Mouse (Mus musculus) c-Kit-negative CD71-positive TER-119-positive erythroid progenitor cells, embryonic 14.5 days (primary cell): ENCODE results near the gene Sez6l.
A peak's percentile ranks its signal among the peaks of the same experiment; 100 is the strongest.

Experiments used
- DNase-seq: peaks from one replicate; pipeline ENCODE4 v3.0.0-alpha.2; 2013; ENCODE audit warnings: low read depth, low spot score

The Sez6l gene

GRCm38 (mm10) chr5:112391002-112391401, 186.0 kb downstream of the Sez6l start:
- DNase-seq, result no peak

DNA sequence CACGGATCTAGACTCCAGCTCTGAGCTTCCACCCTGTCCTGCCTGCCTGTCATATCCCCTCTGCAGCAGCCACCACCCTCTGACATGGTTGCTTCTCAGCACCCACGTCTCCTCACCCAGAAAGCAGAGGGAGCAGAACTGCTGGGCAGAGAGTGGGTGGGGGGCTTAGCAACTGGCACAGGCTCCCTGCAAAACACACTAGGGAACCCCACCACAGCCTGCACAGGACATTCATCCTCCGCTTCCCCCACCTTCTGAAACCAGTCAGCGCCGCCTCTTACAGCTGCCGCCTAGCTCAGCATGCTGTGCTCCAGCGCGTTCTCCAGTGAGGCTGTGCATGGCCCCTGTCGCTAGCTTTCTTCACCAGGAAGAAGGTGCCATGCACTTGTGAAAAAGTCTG, 187.6 kb downstream of the Sez6l start:
- DNase-seq, result no peak

GRCm38 (mm10) chr5:112385973-112386372, 191.0 kb downstream of the Sez6l start:
- peak; percentile 35 for DNase-seq

GRCm38 (mm10) chr5:112384805-112385472, 192.0 kb downstream of the Sez6l start:
- no peak for DNase-seq

- no peak for DNase-seq
Measured at GRCm38 (mm10) chr5:112382641-112383330, 194.2 kb downstream of the Sez6l start.

- DNase-seq, result no peak
Measured at GRCm38 (mm10) chr5:112382042-112382441, 194.9 kb downstream of the Sez6l start.

DNA sequence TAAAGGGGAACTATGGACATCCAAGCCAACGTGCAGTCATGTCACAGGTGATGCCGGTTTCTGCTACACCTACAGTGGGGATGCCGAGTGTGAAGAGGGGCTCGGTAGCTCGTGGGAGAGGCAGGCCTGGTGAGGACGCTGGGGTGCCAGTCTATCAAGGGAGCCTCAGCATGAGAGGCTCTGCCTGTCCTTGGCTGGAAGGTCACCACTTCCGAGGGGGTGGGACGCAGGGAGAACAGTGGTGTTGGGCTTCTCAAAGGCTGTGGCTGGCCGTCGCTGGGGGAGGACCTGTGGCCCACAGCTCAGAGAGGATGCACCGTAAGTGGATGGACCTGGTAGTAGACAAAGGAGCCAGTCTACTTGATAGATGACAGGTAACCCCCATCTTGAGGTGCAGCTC, 195.8 kb downstream of the Sez6l start:
- DNase-seq, result no peak

GRCm38 (mm10) chr5:112378716-112379115, 198.3 kb downstream of the Sez6l start:
- no peak for DNase-seq

- no peak for DNase-seq
Measured at GRCm38 (mm10) chr5:112377380-112377779, 199.6 kb downstream of the Sez6l start.

- DNase-seq, result no peak
Measured at GRCm38 (mm10) chr5:112376111-112376510, 200.9 kb downstream of the Sez6l start.

DNA sequence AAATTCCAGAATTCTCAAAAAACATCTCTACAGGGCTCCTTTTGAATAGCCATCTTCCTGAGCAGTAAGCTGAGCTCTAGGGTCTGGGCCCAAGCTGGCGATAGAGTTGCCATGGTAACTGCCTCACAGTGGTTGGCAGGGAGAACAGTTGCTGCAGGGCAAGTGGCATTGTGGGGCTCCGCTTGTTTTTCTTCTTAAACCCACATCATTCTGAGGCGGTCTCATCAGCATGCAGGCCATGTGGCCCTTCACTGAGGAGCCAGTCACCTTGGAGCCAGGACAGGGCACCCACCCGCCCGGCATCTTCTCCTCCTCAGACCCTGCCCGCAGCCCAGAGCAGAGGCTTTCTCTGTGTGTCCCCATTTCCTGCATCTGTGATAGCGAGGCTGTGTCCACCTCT, 205.1 kb downstream of the Sez6l start:
- no peak for DNase-seq

DNA sequence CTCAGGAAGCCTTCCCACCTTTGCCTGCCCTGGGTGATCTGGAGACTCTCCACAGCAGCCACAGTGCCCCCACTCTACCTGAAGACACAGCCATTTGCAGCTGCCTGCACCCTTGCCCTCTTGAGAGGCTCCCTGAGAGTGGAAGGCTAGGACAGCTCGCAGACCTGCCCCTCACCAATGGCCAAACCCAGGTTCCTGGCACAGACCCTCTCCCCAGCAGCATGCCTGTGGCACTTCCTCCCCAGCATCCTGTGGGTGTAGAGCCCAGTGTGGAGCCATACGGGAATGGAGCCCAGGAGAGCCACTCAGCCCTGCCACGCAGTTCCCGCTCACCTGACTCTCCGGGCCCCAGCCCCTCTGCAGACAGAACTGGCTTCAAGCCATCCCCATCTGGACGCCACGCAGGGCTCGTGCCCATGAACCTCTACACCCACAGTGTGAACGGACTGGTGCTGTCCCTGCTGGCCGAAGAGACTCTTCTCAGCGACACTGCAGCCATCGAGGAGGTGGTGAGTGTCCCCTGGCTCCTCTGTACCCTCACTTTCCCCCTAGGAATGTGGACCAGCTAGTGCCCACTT, 206.7 kb downstream of the Sez6l start:
- DNase-seq, result no peak

DNA sequence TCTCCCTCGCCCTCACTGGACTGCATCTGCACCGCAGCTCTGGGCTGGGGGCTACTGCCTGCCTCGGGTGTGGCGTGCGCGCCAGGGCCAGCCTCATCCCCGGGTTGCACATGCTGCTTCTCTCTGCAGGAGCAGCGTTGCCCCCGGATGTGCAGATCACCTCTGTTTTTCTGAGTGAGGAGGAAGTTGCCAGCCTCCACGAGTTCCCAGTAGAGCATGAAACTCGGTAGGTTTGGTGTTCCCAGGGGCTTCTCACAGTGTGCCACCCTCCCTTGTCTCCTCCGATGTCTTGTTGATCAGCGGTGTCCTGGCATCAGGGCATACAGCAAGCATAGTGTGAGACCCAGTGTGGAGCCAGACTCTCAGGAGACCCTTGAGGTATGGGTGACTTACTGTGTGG, 207.7 kb downstream of the Sez6l start:
- no peak for DNase-seq
